Mouse (Mus musculus) kidney, embryonic 14.5 days (tissue): ENCODE measurements around the gene Ranbp6. TPM values are rescaled to one million over a fixed set of nuclear protein-coding genes. Genes with fewer than 3 reads are reported as not detected.

Source experiments
- ATAC-seq: fragments of 200-750 bp; cut with Nextera tagmentation; 2 replicates; pipeline ENCODE4 v1.8.0; 2017; ENCODE audit warnings: moderate number of reproducible peaks, mild to moderate bottlenecking, moderate TSS enrichment, moderate library complexity; ENCODE audit not compliant: low FRiP score, low TSS enrichment
- H3K27ac ChIP-seq: fragments of 300-500 bp; sonication (generic); 2 replicates; pipeline ENCODE4 v1.5.1; 2014; ENCODE audit warnings: low read depth, mild to moderate bottlenecking, low read length, moderate library complexity, mixed read lengths
- H3K27me3 ChIP-seq: fragments of 300-500 bp; sonication (generic); 2 replicates; pipeline ENCODE4 v1.6.1; 2014; ENCODE audit warnings: mild to moderate bottlenecking, low read length; ENCODE audit not compliant: control insufficient read depth, insufficient read depth
- H3K36me3 ChIP-seq: fragments of 300-500 bp; sonication (generic); 2 replicates; pipeline ENCODE4 v1.6.1; 2014; ENCODE audit warnings: low read length, mixed read lengths; ENCODE audit not compliant: control insufficient read depth, insufficient read depth
- H3K4me1 ChIP-seq: fragments of 300-500 bp; sonication (generic); 2 replicates; pipeline ENCODE4 v1.6.1; 2014; ENCODE audit warnings: low read length, mixed read lengths; ENCODE audit not compliant: control insufficient read depth, insufficient read depth
- H3K4me2 ChIP-seq: fragments of 300-500 bp; sonication (generic); replicated peaks from 2 replicates; pipeline ENCODE4 v1.6.1; 2014; ENCODE audit warnings: low read depth, mild to moderate bottlenecking, low read length
- H3K4me3 ChIP-seq: fragments of 300-500 bp; sonication (generic); 2 replicates; pipeline ENCODE4 v1.5.1; 2014; ENCODE audit warnings: mild to moderate bottlenecking, low read length
- H3K9ac ChIP-seq: fragments of 300-500 bp; sonication (generic); 2 replicates; pipeline ENCODE4 v1.6.1; 2014; ENCODE audit warnings: low read depth, mild to moderate bottlenecking, low read length, moderate library complexity
- H3K9me3 ChIP-seq: fragments of 300-500 bp; sonication (generic); 2 replicates; pipeline ENCODE4 v1.6.1; 2016; ENCODE audit warnings: low read length; ENCODE audit not compliant: control insufficient read depth
- whole genome bisulfite sequencing: fragments of 180-500 bp; shearing (Covaris S2); extraction: QIAGEN DNeasy Blood & Tissue Kit; methylation state at CpG from one replicate; pipeline ENCODE4 v1.1.7; 2014; 5-methylcytosine and 5-hydroxymethylcytosine counted together
- polyA plus RNA-seq: library from polyadenylated mRNA; unstranded; fragments of >200 nt; fragmentation: Nextera tagmentation; extraction: Ambion mirVana; gene quantifications from 2 replicates; pipeline ENCODE4 v1.2.1, GENCODE M21; 2014

Ranbp6 gene
- polyA plus RNA-seq, 1 experiment from 2014 or later: 22.4 TPM

DNA sequence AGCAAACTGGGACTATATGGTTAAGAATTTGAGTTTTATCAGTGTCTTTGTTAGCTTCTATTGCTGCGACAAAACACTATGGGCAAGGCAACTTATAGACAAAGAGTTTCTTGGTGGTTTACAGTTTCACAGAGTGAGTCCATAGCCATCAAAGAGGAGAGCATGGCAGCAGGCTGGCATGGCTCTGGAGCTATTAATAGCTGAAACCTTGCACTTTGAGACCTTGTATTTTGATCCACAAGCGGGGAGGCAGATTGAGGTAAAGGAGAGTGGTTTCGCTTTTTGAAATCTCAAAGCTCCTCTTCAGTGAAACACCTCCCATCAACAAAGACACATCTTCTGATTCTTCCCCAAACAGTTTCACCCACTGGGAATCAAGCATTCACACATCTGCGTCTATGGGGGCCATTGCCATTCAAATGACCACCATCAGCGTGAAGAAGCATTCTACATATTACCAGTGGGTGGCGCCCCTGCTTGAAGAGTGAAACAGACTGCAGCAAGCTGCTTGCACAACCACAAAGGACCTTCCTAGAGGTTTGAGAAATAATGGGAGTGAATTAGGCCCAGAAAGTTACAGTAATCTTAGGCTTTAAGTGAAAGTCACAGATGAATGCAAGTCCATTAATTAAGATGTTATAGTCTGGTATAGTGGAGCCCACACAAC is 11.4 kb upstream of the Ranbp6 start:
- Histone ChIP-seq H3K4me1 (no peaks in the 10 kb centered on the region), H3K9me3 (no peaks in the 10 kb centered on the region), H3K27ac (no peak overlapping the region), H3K9ac (no peak overlapping the region), H3K4me2 (no peak overlapping the region), H3K27me3 (no peaks in the 10 kb centered on the region), H3K36me3 (no peaks in the 10 kb centered on the region), H3K4me3 (no peak overlapping the region)
- 57% methylated on average over 6 of the region's 6 CpGs for WGBS
- no peak for ATAC-seq

DNA sequence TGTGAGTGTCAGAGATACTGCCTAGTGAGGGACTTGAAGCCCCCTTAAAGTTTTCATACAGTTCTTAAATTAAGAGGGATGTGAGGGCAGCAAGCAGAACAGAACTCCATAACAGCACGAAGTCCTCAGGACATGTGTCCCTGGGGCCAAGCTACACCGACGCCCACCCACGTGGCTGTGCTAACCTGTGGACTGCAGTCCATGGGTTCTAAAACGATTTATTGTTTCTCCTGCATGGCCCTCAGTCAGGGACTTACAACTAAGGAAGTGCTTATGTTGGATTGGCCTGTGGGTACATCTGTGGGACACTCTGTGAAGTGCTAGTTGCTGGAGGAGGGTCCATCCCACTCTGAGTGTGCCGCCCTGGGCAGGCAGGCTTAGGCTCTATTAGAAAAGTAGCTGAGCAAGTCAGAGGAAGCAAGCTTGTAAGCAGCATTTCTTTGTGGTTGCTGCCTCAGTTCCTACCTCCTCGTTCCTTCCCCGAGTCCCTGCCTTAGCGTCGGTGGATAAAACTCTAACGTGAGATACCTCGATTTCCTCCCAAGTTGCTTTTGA is 10.8 kb upstream of the Ranbp6 start:
- Histone ChIP-seq H3K4me2 (no peak overlapping the region), H3K4me3 (no peak overlapping the region), H3K9me3 (no peaks in the 10 kb centered on the region), H3K9ac (no peak overlapping the region), H3K36me3 (no peaks in the 10 kb centered on the region), H3K27me3 (no peaks in the 10 kb centered on the region), H3K27ac (peak overlapping the region; percentile 67; the same call in 1 of the 2 replicates), H3K4me1 (no peaks in the 10 kb centered on the region)
- WGBS: 56% methylated on average over 12 of the region's 12 CpGs
- ATAC-seq: no peak

DNA sequence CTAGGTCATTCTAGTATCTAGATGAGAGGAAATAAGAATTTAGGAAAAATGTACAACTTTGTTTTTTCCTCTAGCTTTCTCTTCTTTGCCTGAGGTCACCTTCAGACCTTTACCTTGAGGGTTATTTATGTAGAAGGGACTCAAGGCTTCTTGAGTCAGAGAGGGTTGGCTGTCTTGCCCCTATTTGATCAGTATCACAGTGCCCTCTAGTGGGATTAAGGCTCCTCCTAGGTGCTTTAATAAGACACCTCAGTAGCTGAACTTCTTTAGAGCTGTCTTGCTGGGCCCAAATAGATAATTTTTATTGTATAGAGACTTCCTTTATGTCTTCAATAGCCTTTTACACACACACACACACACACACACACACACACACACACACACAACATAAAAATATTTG is 8.2 kb upstream of the Ranbp6 start:
- H3K9me3 ChIP-seq: no peaks in the 10 kb centered on the region
- no peak overlapping the region for H3K4me2 ChIP-seq
- no peaks in the 10 kb centered on the region for H3K36me3 ChIP-seq
- H3K4me1 ChIP-seq: no peaks in the 10 kb centered on the region
- no peak for ATAC-seq
- H3K4me3 ChIP-seq: no peak overlapping the region
- H3K27ac ChIP-seq: no peak overlapping the region
- H3K27me3 ChIP-seq: no peaks in the 10 kb centered on the region
- H3K9ac ChIP-seq: no peak overlapping the region

DNA sequence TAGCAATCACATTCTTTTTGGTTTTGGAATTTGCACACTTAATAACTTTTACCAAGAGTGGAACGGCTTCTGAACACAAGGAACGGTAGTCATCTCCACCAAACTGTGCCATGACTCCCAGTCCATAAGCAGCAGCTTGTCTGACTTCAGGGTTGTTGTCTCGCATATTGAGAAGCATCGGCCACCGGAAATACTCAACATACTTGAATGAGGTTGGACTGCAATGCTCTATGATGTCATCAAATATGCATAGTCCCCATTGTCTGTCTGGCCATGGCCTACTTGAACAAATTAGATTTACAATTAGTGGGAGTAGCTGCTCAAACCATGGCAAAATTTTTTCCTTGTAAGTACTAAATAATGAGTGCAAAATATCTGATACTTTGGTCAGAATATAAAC is 2.8 kb downstream of the Ranbp6 start:
- WGBS: 97% methylated on average over 5 of the region's 5 CpGs
- no peak overlapping the region for H3K27ac ChIP-seq
- no peak for ATAC-seq
- no peak overlapping the region for H3K4me2 ChIP-seq
- no peak overlapping the region for H3K9ac ChIP-seq
- no peaks in the 10 kb centered on the region for H3K27me3 ChIP-seq
- no peaks in the 10 kb centered on the region for H3K9me3 ChIP-seq
- H3K4me1 ChIP-seq: peaks cover 7% of the 10 kb centered on the region
- H3K4me3 ChIP-seq: no peak overlapping the region
- H3K36me3 ChIP-seq: peaks cover 21% of the 10 kb centered on the region

DNA sequence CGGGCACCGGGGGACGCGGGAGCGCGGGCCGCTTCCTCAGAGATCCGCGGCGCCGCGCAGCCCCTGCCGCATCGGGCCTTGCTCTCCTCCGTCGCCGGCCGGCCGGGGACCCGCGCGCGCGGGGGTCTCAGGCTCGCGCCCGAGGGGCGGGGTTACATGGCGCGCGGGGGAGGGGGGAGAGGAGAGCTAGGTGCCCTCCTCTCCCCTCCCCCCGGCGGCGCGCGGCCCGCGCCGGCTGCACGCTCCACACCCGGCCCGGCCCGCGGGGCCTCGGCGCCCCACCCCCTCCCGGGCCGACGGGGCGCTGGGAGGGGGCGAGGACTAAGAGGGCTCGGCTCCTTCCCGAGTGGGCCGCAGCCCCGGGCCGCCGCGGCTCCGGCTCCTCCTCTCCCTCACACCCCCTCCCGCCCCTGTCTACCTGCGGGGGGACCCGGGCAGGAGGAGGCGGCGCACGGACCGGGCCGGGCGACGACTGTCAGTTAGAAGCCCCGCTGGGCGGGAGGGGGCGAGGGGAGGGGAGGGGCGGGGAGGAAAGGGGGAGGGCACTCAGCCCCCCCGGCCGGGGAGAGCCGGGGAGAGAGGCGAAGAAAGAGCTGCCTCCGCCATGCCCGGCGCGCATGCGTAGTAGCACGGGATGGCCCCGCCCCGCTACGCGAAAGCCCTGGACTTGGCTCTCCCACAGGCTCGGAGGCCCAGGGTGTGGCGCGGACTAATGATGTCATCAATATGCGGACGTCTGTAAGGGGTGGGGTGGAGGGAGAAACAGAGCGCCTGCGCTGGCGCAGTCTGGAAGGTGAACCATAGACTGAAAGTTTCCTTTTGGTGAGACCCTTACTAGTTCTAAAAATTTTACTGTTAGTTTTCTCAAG is 6.6 kb downstream of the Ranbp6 start, which contains the start of gene 9930021J03Rik:
Gene 9930021J03Rik, minus strand, starts transcription at position 73 of the 869 bp plus-strand sequence.
- Histone ChIP-seq H3K4me1 (peaks cover 8% of the 10 kb centered on the region), H3K9ac (peak within 1 kb of the TSS; percentile 88), H3K4me2 (peak within 1 kb of the TSS; percentile 65), H3K27ac (peak within 1 kb of the TSS; percentile 80), H3K36me3 (peaks cover 21% of the 10 kb centered on the region), H3K9me3 (no peaks in the 10 kb centered on the region), H3K27me3 (no peaks in the 10 kb centered on the region), H3K4me3 (peak within 1 kb of the TSS; percentile 94)
- WGBS: 0% methylated on average over 46 of the region's 95 CpGs
- ATAC-seq: peak; percentile 93

DNA sequence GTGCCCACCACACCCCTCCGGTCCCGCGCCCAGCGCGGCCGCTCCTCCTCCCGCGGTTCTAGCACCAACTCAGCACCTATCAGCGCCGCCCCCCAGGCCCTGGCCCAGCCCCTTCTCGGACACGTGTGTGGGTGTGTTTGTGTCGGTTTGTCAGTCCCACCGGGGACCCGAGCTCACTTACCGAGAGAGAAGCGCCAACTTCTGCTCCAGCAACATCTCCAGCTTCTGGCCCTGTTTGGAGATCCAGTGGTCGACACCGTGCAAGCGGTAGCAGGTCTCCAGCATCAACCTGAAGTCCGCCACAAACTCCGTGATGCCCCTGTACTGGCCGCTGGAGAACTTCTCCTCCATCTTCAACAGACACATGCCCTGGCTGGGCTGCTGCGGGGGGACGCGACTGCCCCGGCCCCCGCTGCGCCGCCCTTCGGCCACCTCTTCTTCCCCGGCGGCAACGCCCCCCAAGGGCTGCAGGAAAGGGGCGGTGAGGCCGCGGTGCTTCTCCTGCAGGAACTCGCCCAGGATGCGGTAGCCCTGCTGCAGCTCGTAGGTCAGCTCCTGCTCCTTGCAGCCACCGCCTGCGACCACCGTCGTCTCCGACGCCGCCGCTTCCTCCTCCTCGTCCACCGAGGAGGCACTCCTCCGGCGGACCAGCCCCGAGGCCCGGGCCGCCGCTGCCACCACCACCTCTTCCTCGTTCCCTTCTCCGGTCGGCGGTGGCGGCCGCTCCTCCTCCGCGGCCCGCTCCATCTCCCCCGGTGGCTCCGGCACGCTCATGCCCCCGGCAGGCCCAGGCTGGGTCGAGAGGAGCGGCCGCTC is 7.5 kb downstream of the Ranbp6 start:
- H3K9me3 ChIP-seq: no peaks in the 10 kb centered on the region
- peak overlapping the region; percentile 65 for H3K4me2 ChIP-seq
- WGBS: under 1% methylated on average over 60 of the region's 72 CpGs
- H3K9ac ChIP-seq: peak overlapping the region; percentile 88
- H3K27ac ChIP-seq: peak overlapping the region; percentile 80
- peaks cover 12% of the 10 kb centered on the region for H3K4me1 ChIP-seq
- peak overlapping the region; percentile 94 for H3K4me3 ChIP-seq
- peaks cover 13% of the 10 kb centered on the region for H3K36me3 ChIP-seq
- no peaks in the 10 kb centered on the region for H3K27me3 ChIP-seq
- ATAC-seq: peak; percentile 74

DNA sequence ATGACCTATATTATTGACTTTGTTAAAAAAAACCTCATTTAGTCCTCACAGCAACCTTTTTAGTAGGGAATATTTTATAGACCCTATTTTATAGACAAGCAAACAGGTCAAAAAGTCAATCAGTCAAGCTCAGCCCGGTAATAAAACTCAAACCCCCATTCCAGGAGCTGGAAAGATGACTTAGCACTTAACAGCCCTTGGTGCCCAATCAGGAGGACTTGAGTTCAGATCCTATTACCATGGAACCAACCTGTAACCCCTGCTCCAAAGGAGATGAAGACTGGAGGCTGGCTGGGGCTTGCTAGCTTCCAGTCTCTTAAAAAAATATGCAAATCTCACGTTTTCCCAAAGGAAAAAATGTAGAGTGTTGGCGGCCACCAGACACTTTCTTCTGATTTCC is 8.8 kb downstream of the Ranbp6 start:
- ATAC-seq: no peak
- H3K36me3 ChIP-seq: no peaks in the 10 kb centered on the region; the same call in 1 of the 2 replicates

DNA sequence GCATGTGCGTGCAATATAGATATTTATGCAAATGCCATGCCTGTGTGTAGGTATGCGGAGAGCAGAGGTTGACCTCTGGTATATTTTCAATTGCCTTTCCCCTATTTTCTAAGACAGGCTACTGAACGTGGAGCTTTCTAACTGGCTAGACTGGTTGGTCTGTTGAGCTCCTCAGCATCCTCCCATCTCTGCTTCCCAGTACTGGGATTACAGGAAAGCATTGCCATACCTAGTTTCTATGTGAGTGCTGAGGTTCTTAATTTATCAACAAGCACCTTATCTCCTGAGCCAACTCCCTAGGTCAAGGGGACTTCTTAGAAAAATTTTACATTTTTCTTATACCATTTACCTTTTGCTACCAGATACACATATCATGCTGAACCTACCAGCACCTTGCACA is 15.4 kb downstream of the Ranbp6 start:
- no peak for ATAC-seq
- Histone ChIP-seq H3K4me3 (no peak overlapping the region), H3K4me2 (no peak overlapping the region), H3K27ac (no peak overlapping the region), H3K27me3 (no peaks in the 10 kb centered on the region), H3K4me1 (peaks cover 7% of the 10 kb centered on the region; the same call in 1 of the 2 replicates), H3K9ac (no peak overlapping the region), H3K9me3 (no peaks in the 10 kb centered on the region), H3K36me3 (no peaks in the 10 kb centered on the region)
- 82% methylated on average over 3 of the region's 3 CpGs for WGBS

More for the DNA sequence above, 8.8 kb downstream of the Ranbp6 start:
- Histone ChIP-seq H3K27ac (no peak overlapping the region), H3K27me3 (no peaks in the 10 kb centered on the region), H3K4me2 (peak overlapping the region; percentile 65), H3K4me1 (peaks cover 12% of the 10 kb centered on the region), H3K9ac (peak overlapping the region; percentile 31), H3K4me3 (peak overlapping the region; percentile 94), H3K9me3 (no peaks in the 10 kb centered on the region)
- WGBS: 33% methylated on average over 3 of the region's 3 CpGs
